Mouse (Mus musculus) cortical plate, adult 2 months (tissue): Measurements from ENCODE around the gene Cacna1c. TPM values are rescaled to one million over a fixed set of nuclear protein-coding genes. Genes with fewer than 3 reads are reported as not detected.

Experiments used
- H3K27ac ChIP-seq: fragments of 200-500 bp; 2 replicates; pipeline ENCODE4 v1.5.1; 2012; ENCODE audit warnings: low read length, control low read depth, inconsistent platforms; ENCODE audit not compliant: insufficient read depth
- H3K4me1 ChIP-seq: fragments of 200-500 bp; 2 replicates; pipeline ENCODE4 v1.6.1; 2011; ENCODE audit warnings: low read length; ENCODE audit not compliant: control insufficient read depth, insufficient read depth
- H3K4me3 ChIP-seq: fragments of 200-500 bp; 2 replicates; pipeline ENCODE4 v1.5.1; 2011; ENCODE audit warnings: mild to moderate bottlenecking, low read length, control low read depth; ENCODE audit not compliant: insufficient read depth
- CTCF ChIP-seq: fragments of 200-500 bp; IDR thresholded peaks from 2 replicates; pipeline ENCODE4 v1.5.1; 2011; ENCODE audit warnings: mild to moderate bottlenecking, control low read depth, low read length; ENCODE audit not compliant: insufficient read depth; ENCODE audit errors: extremely low read depth
- POLR2A ChIP-seq: fragments of 200-500 bp; IDR thresholded peaks from 2 replicates; pipeline ENCODE4 v1.6.1; 2011; ENCODE audit warnings: mild to moderate bottlenecking, low read length, control low read depth; ENCODE audit not compliant: insufficient read depth; ENCODE audit errors: extremely low read depth
- polyA plus RNA-seq: library from polyadenylated mRNA; depleted of rRNA; stranded (reverse); fragments of >200 nt; gene quantifications from 2 replicates; pipeline ENCODE4 v1.2.3, GENCODE M21; 2012

The Cacna1c gene
- polyA plus RNA-seq, 1 experiment, result 15.9 TPM

- Histone ChIP-seq H3K4me3 (no peak overlapping the region), H3K4me1 (peaks cover 4% of the 10 kb centered on the region), H3K27ac (no peak overlapping the region)
- no peak for TF ChIP-seq CTCF
- no peak for TF ChIP-seq POLR2A
Observed at GRCm38 (mm10) chr6:118830851-118831250, 365.4 kb downstream of the Cacna1c start.

- Histone ChIP-seq H3K4me1 (peaks cover 2% of the 10 kb centered on the region), H3K27ac (no peak overlapping the region), H3K4me3 (no peak overlapping the region)
- TF ChIP-seq CTCF (no peak), POLR2A (no peak)
Observed at GRCm38 (mm10) chr6:118828187-118828586, 368.0 kb downstream of the Cacna1c start.

- no peak overlapping the region for H3K4me3 ChIP-seq
- TF ChIP-seq POLR2A, result no peak
- TF ChIP-seq CTCF, result no peak
- peaks cover 2% of the 10 kb centered on the region for H3K4me1 ChIP-seq
- H3K27ac ChIP-seq, result no peak overlapping the region
Observed at GRCm38 (mm10) chr6:118827560-118827959, 368.7 kb downstream of the Cacna1c start.

DNA sequence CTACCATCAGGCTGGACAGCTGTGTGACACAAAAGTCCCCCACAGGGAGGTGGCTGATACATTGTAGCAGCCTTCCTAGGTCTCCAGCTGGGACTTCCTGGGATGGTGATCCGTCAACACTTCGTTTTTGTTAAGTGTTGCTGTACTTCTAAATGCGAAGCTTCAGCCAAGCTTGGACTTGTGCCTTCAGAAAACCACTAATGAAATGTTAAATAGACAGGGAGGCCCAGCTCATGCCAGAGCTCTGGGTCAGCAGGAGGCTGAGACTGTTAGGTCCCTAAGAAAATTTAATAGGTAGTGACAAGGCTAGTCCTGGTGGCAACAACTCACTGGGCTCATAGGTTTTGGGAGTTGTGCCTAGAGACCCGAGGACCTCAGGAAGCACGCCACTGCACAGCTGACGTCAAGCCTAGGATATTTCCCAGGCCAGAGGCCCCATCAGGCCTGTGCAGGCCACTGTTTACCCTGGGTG is 370.8 kb downstream of the Cacna1c start:
- H3K4me3 ChIP-seq, result no peak overlapping the region
- no peak overlapping the region for H3K27ac ChIP-seq
- TF ChIP-seq CTCF, result no peak
- peaks cover 2% of the 10 kb centered on the region for H3K4me1 ChIP-seq

- H3K4me1 ChIP-seq, result peaks cover 2% of the 10 kb centered on the region
- TF ChIP-seq CTCF (no peak), POLR2A (no peak)
- H3K4me3 ChIP-seq, result no peak overlapping the region
- H3K27ac ChIP-seq, result no peak overlapping the region
Observed at GRCm38 (mm10) chr6:118821536-118821935, 374.7 kb downstream of the Cacna1c start.

GRCm38 (mm10) chr6:118819657-118820056 is 376.6 kb downstream of the Cacna1c start:
- Histone ChIP-seq H3K4me3 (no peak overlapping the region), H3K4me1 (no peaks in the 10 kb centered on the region; the same call in 1 of the 2 replicates), H3K27ac (no peak overlapping the region)
- TF ChIP-seq CTCF (no peak), POLR2A (no peak)

GRCm38 (mm10) chr6:118817928-118818503 is 378.2 kb downstream of the Cacna1c start:
- Histone ChIP-seq H3K4me3 (no peak overlapping the region), H3K4me1 (no peaks in the 10 kb centered on the region; the same call in 1 of the 2 replicates), H3K27ac (no peak overlapping the region)
- TF ChIP-seq POLR2A (no peak), CTCF (no peak)

- no peak for TF ChIP-seq CTCF
- no peak for TF ChIP-seq POLR2A
- H3K4me1 ChIP-seq, result peaks cover 5% of the 10 kb centered on the region
- H3K4me3 ChIP-seq, result no peak overlapping the region
- H3K27ac ChIP-seq, result no peak overlapping the region
Observed at GRCm38 (mm10) chr6:118816253-118816652, 380.0 kb downstream of the Cacna1c start.

GRCm38 (mm10) chr6:118812556-118812955 is 383.7 kb downstream of the Cacna1c start:
- peaks cover 9% of the 10 kb centered on the region for H3K4me1 ChIP-seq
- no peak overlapping the region for H3K27ac ChIP-seq
- TF ChIP-seq CTCF (no peak), POLR2A (no peak)
- H3K4me3 ChIP-seq, result no peak overlapping the region

GRCm38 (mm10) chr6:118812007-118812406 is 384.2 kb downstream of the Cacna1c start:
- Histone ChIP-seq H3K27ac (no peak overlapping the region), H3K4me3 (no peak overlapping the region), H3K4me1 (peaks cover 9% of the 10 kb centered on the region)
- no peak for TF ChIP-seq POLR2A
- no peak for TF ChIP-seq CTCF

DNA sequence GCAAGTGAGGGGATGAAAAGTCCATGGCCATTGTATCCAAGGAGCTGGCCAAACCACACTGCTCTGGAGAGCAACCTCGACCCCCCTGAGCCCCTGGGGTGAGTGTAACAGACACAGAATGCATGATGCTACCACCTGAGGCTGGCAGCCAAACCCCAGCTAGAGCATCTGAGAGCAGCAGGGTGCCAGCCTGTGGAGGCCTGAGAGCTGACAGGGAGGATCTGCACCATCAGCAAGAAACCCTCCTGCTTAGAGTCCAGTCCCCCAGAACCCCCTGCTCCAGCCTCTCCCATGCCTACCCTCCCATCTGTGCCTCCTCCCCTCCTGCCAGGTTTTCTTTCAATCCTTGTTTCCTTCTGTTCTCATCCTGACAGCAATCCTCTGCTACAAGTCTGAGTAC is 385.4 kb downstream of the Cacna1c start:
- Histone ChIP-seq H3K4me1 (peaks cover 9% of the 10 kb centered on the region), H3K4me3 (no peak overlapping the region), H3K27ac (no peak overlapping the region)
- TF ChIP-seq CTCF (no peak), POLR2A (no peak)
